Mouse (Mus musculus) heart, embryonic 13.5 days (tissue): ENCODE data around the gene Gm12845. TPM values are rescaled to one million over a fixed set of nuclear protein-coding genes. Genes with fewer than 3 reads are reported as not detected.
"Not testable (repeated sequence)": the region's sequence is repeated elsewhere in the genome, so short reads cannot be mapped to it uniquely, and the experiment has no call there.

Experiments
- ATAC-seq: fragments of 200-750 bp; cut with Nextera tagmentation; 2 replicates; pipeline ENCODE4 v1.8.0; 2017; ENCODE audit warnings: moderate TSS enrichment; ENCODE audit not compliant: insufficient number of reproducible peaks, low FRiP score, low TSS enrichment; ENCODE audit errors: extremely low read depth
- H3K27ac ChIP-seq: fragments of 300-500 bp; sonication (generic); replicated peaks from 2 replicates; pipeline ENCODE4 v1.5.1; 2015; ENCODE audit warnings: moderate library complexity, mild to moderate bottlenecking, inconsistent platforms
- H3K27me3 ChIP-seq: fragments of 300-500 bp; sonication (generic); replicated peaks from 2 replicates; pipeline ENCODE4 v1.6.1; 2015; ENCODE audit warnings: mild to moderate bottlenecking, inconsistent platforms
- H3K36me3 ChIP-seq: fragments of 300-500 bp; sonication (generic); 2 replicates; pipeline ENCODE4 v1.6.1; 2015; ENCODE audit warnings: mild to moderate bottlenecking, inconsistent platforms
- H3K4me1 ChIP-seq: fragments of 300-500 bp; sonication (generic); 2 replicates; pipeline ENCODE4 v1.6.1; 2015; ENCODE audit warnings: inconsistent platforms
- H3K4me2 ChIP-seq: fragments of 300-500 bp; sonication (generic); 2 replicates; pipeline ENCODE4 v1.6.1; 2015; ENCODE audit warnings: inconsistent platforms, mild to moderate bottlenecking, moderate library complexity
- H3K4me3 ChIP-seq: fragments of 300-500 bp; sonication (generic); 2 replicates; pipeline ENCODE4 v1.5.1; 2015; ENCODE audit warnings: moderate library complexity, mild to moderate bottlenecking, inconsistent platforms
- H3K9ac ChIP-seq: fragments of 300-500 bp; sonication (generic); 2 replicates; pipeline ENCODE4 v1.6.1; 2015; ENCODE audit warnings: inconsistent platforms, mild to moderate bottlenecking, moderate library complexity
- H3K9me3 ChIP-seq: fragments of 300-500 bp; sonication (generic); 2 replicates; pipeline ENCODE4 v1.6.1; 2016; ENCODE audit warnings: inconsistent platforms
- WGBS: fragments of 180-500 bp; shearing (Covaris S2); methylation state at CpG from one replicate; pipeline ENCODE4 v1.1.7; 2015; ENCODE audit warnings: mixed read lengths; 5-methylcytosine and 5-hydroxymethylcytosine counted together
- polyA plus RNA-seq: library from polyadenylated mRNA; unstranded; fragments of >200 nt; fragmentation: Nextera tagmentation; extraction: Ambion mirVana; gene quantifications from 2 replicates; pipeline ENCODE4 v1.2.1, GENCODE M21; 2015

Gm12845 gene
- polyA plus RNA-seq, 1 experiment from 2014 or later = not detected

- H3K36me3 ChIP-seq = no peaks in the 10 kb centered on the region
- H3K27ac ChIP-seq = no peak overlapping the region
- no peak overlapping the region for H3K4me2 ChIP-seq
- H3K9ac ChIP-seq = no peak overlapping the region
- H3K4me1 ChIP-seq = no peaks in the 10 kb centered on the region
- H3K4me3 ChIP-seq = no peak overlapping the region
- no peaks in the 10 kb centered on the region for H3K9me3 ChIP-seq
- no peak for ATAC-seq
- WGBS = 49% methylated on average over 6 of the region's 6 CpGs
- H3K27me3 ChIP-seq = no peaks in the 10 kb centered on the region
Observed at GRCm38 (mm10) chr4:117713303-117714098, 10.7 kb upstream of the Gm12845 start.

- Histone ChIP-seq H3K36me3 (no peaks in the 10 kb centered on the region), H3K27me3 (no peaks in the 10 kb centered on the region), H3K27ac (no peak overlapping the region), H3K4me2 (no peak overlapping the region), H3K9ac (no peak overlapping the region), H3K4me1 (no peaks in the 10 kb centered on the region), H3K9me3 (no peaks in the 10 kb centered on the region), H3K4me3 (no peak overlapping the region)
- WGBS = 69% methylated on average over 3 of the region's 3 CpGs
- ATAC-seq = no peak
Observed at GRCm38 (mm10) chr4:117731926-117732325, 7.7 kb downstream of the Gm12845 start.

- Histone ChIP-seq H3K27ac (no peak overlapping the region), H3K4me1 (no peaks in the 10 kb centered on the region), H3K4me3 (no peak overlapping the region), H3K9ac (no peak overlapping the region), H3K36me3 (no peaks in the 10 kb centered on the region), H3K27me3 (no peaks in the 10 kb centered on the region), H3K4me2 (no peak overlapping the region), H3K9me3 (no peaks in the 10 kb centered on the region)
- no peak for ATAC-seq
- 39% methylated on average over 8 of the region's 8 CpGs for WGBS
Observed at GRCm38 (mm10) chr4:117737559-117737958, 13.3 kb downstream of the Gm12845 start.

- WGBS = 42% methylated on average over 5 of the region's 5 CpGs
- H3K4me1 ChIP-seq, H3K27ac ChIP-seq, H3K27me3 ChIP-seq, ATAC-seq, H3K9me3 ChIP-seq, H3K4me2 ChIP-seq, H3K4me3 ChIP-seq, H3K9ac ChIP-seq, H3K36me3 ChIP-seq: not testable (repeated sequence)
Observed at GRCm38 (mm10) chr4:117752469-117752868, 28.3 kb downstream of the Gm12845 start.

- Histone ChIP-seq H3K4me2 (no peak overlapping the region), H3K9ac (no peak overlapping the region), H3K36me3 (no peaks in the 10 kb centered on the region), H3K27me3 (no peaks in the 10 kb centered on the region), H3K4me3 (no peak overlapping the region), H3K4me1 (no peaks in the 10 kb centered on the region), H3K27ac (no peak overlapping the region), H3K9me3 (no peaks in the 10 kb centered on the region)
- WGBS = 80% methylated on average over 5 of the region's 5 CpGs
- ATAC-seq = no peak
Observed at GRCm38 (mm10) chr4:117760151-117760550, 35.9 kb downstream of the Gm12845 start.

GRCm38 (mm10) chr4:117765416-117765815 is 41.2 kb downstream of the Gm12845 start, which contains the start of gene Klf17:
TSS of gene Klf17 (minus strand) at chr4:117765648.
- no peak for ATAC-seq
- Histone ChIP-seq H3K9ac (no peak within 1 kb of the TSS), H3K27ac (no peak within 1 kb of the TSS), H3K4me1 (no peaks in the 10 kb centered on the region), H3K4me3 (no peak within 1 kb of the TSS), H3K9me3 (no peaks in the 10 kb centered on the region), H3K36me3 (no peaks in the 10 kb centered on the region), H3K27me3 (no peaks in the 10 kb centered on the region), H3K4me2 (no peak within 1 kb of the TSS)
- 75% methylated on average over 12 of the region's 12 CpGs for WGBS

- H3K27me3 ChIP-seq = no peaks in the 10 kb centered on the region
- no peak for ATAC-seq
- 18% methylated on average over 5 of the region's 5 CpGs for WGBS
- no peak overlapping the region for H3K4me3 ChIP-seq
- H3K4me2 ChIP-seq = no peak overlapping the region
- H3K27ac ChIP-seq = no peak overlapping the region
- no peaks in the 10 kb centered on the region for H3K9me3 ChIP-seq
- H3K4me1 ChIP-seq = no peaks in the 10 kb centered on the region
- no peak overlapping the region for H3K9ac ChIP-seq
- H3K36me3 ChIP-seq = no peaks in the 10 kb centered on the region
Observed at GRCm38 (mm10) chr4:117770935-117771334, 46.7 kb downstream of the Gm12845 start.

- Histone ChIP-seq H3K9ac (no peak overlapping the region), H3K27me3 (no peaks in the 10 kb centered on the region), H3K27ac (no peak overlapping the region), H3K4me3 (no peak overlapping the region), H3K9me3 (no peaks in the 10 kb centered on the region), H3K4me1 (no peaks in the 10 kb centered on the region), H3K4me2 (no peak overlapping the region), H3K36me3 (no peaks in the 10 kb centered on the region)
- ATAC-seq = no peak
- 39% methylated on average over 9 of the region's 9 CpGs for WGBS
Observed at GRCm38 (mm10) chr4:117772960-117773359, 48.7 kb downstream of the Gm12845 start.

Other genes starting within 250 kb of the Gm12845 start
- gene Rnf220, start 227.4 kb upstream of the Gm12845 start, polyA plus RNA-seq = 46.0 and 46.1 TPM in 2 replicates
- 102 and 108 TPM in 2 replicates for gene Eri3, start 174.0 kb upstream of the Gm12845 start, polyA plus RNA-seq
- 42.1 and 42.3 TPM in 2 replicates for gene Dmap1, start 42.1 kb upstream of the Gm12845 start, polyA plus RNA-seq
- gene Klf17, start 41.2 kb downstream of the Gm12845 start, polyA plus RNA-seq = not detected in 2 replicates
- gene Slc6a9, start 110.1 kb downstream of the Gm12845 start, polyA plus RNA-seq = 8.4 and 10.6 TPM in 2 replicates
- 0.74 and 1.1 TPM in 2 replicates for gene Ccdc24, start 148.1 kb downstream of the Gm12845 start, polyA plus RNA-seq
- gene B4galt2, start 159.1 kb downstream of the Gm12845 start, polyA plus RNA-seq = 13.5 and 13.9 TPM in 2 replicates
- gene Atp6v0b, start 162.9 kb downstream of the Gm12845 start, polyA plus RNA-seq = 188 and 220 TPM in 2 replicates
- 10.9 and 11.6 TPM in 2 replicates for gene Dph2, start 167.6 kb downstream of the Gm12845 start, polyA plus RNA-seq
- 40.3 and 41.2 TPM in 2 replicates for gene Ipo13, start 190.6 kb downstream of the Gm12845 start, polyA plus RNA-seq
- 0.66 and 0.98 TPM in 2 replicates for gene Artn, start 205.4 kb downstream of the Gm12845 start, polyA plus RNA-seq